Mouse (Mus musculus) heart, adult 2 months (tissue): ENCODE data around the gene Noxo1.

ENCODE experiments used
- CTCF ChIP-seq: fragments of 200-600 bp; IDR thresholded peaks from 2 replicates; pipeline ENCODE4 v1.8.1; 2022; ENCODE audit warnings: antibody characterized with exemption, mild to moderate bottlenecking, moderate library complexity
- EP300 ChIP-seq: fragments of 200-500 bp; IDR thresholded peaks from 2 replicates; pipeline ENCODE4 v1.6.1; 2011; ENCODE audit warnings: low read depth, low read length, control low read depth; ENCODE audit not compliant: insufficient read depth
- POLR2A ChIP-seq: fragments of 200-500 bp; IDR thresholded peaks from 2 replicates; pipeline ENCODE4 v1.6.1; 2011; ENCODE audit warnings: mild to moderate bottlenecking, low read depth, low read length, control low read depth; ENCODE audit not compliant: insufficient read depth

DNA sequence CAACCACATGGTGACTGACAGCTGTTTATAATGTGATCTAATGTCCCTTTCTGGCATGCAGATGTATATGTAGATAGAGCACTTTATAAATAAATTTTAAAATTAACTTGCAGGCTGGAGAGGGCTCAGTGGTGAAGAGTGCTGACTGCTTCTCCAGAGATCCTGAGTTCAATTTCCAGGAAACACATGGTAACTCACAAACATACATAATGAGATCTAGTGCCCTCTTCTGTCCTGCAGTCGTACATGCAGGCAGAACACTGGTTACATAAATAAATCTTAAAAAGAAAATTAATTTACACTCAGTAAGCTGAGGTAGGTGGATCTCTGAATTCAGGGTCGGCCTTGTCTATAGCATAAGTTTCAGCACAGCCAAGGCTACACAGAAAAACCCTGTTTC, 12.6 kb downstream of the Noxo1 start:
- TF ChIP-seq POLR2A (no peak), CTCF (peak; percentile 76), EP300 (no peak)
